Mouse (Mus musculus) MEL (cell line): ENCODE measurements at regions not wholly inside any gene's neighbourhood (a gene's known extent, or its start where the extent isn't known, plus 50 kb on each side); places are given as distances from the start of the nearest gene placed in this dataset.

ENCODE experiments used
- DNase-seq: peaks from one replicate; pipeline ENCODE4 v3.0.0; 2011; ENCODE audit warnings: low read depth, low spot score
- H3K27ac ChIP-seq: 2 replicates; pipeline ENCODE4 v1.5.1; 2012; ENCODE audit warnings: low read depth, mild to moderate bottlenecking, control low read depth, low read length, moderate library complexity; ENCODE audit not compliant: control insufficient read depth
- H3K27me3 ChIP-seq, 2 experiments: fragments of 150-350 bp in 1 of 2; sonication (generic) in 1 of 2; 2 replicates each; pipeline ENCODE4 v1.6.1; 2012; ENCODE audit warnings: low read length in 2 of 2, mild to moderate bottlenecking in 2 of 2, improper control_type of control experiment in 1 of 2, moderate library complexity in 1 of 2; ENCODE audit not compliant: insufficient read depth in 2 of 2, control insufficient read depth in 1 of 2
- H3K36me3 ChIP-seq, 2 experiments: 2 replicates each; pipeline ENCODE4 v1.6.1; 2012 to 2014; ENCODE audit warnings: low read length in 2 of 2, improper control_type of control experiment in 1 of 2, inconsistent platforms in 1 of 2, mild to moderate bottlenecking in 1 of 2; ENCODE audit not compliant: insufficient read depth in 2 of 2, control insufficient read depth in 1 of 2
- H3K4me1 ChIP-seq, 2 experiments: fragments of 150-350 bp in 1 of 2; sonication (generic) in 1 of 2; 2 replicates each; pipeline ENCODE4 v1.6.1; 2012; ENCODE audit warnings: low read length in 2 of 2, improper control_type of control experiment in 1 of 2, mild to moderate bottlenecking in 1 of 2; ENCODE audit not compliant: insufficient read depth in 2 of 2, control insufficient read depth in 1 of 2
- H3K4me3 ChIP-seq, 2 experiments: fragments of 150-350 bp in 1 of 2; sonication (generic) in 1 of 2; 2 replicates each; pipeline ENCODE4 v1.5.1; 2012; ENCODE audit warnings: low read depth in 2 of 2, low read length in 2 of 2, mild to moderate bottlenecking in 2 of 2, moderate library complexity in 2 of 2, control low read depth in 1 of 2, improper control_type of control experiment in 1 of 2; ENCODE audit not compliant: control insufficient read depth in 1 of 2, insufficient read depth in 1 of 2
- H3K79me2 ChIP-seq: 2 replicates; pipeline ENCODE4 v1.6.1; 2012; ENCODE audit warnings: mild to moderate bottlenecking, low read length, moderate library complexity; ENCODE audit not compliant: control insufficient read depth, poor library complexity, insufficient read depth
- H3K9ac ChIP-seq: 2 replicates; pipeline ENCODE4 v1.6.1; 2012; ENCODE audit warnings: low read depth, mild to moderate bottlenecking, control low read depth, low read length, moderate library complexity; ENCODE audit not compliant: control insufficient read depth, poor library complexity, severe bottlenecking
- H3K9me3 ChIP-seq: fragments of 150-350 bp; sonication (generic); replicated peaks from 2 replicates; pipeline ENCODE4 v1.6.1; 2012; ENCODE audit warnings: mild to moderate bottlenecking, low read length, improper control_type of control experiment, moderate library complexity; ENCODE audit not compliant: insufficient read depth
- E2F4 ChIP-seq: IDR thresholded peaks from 2 replicates; pipeline ENCODE4 v1.6.1; 2011; ENCODE audit warnings: low read depth, low read length, improper control_type of control experiment, borderline replicate concordance
- ELF1 ChIP-seq: IDR thresholded peaks from 2 replicates; pipeline ENCODE4 v1.6.1; 2014; ENCODE audit warnings: low read depth, mild to moderate bottlenecking, inconsistent platforms, low read length, improper control_type of control experiment, moderate library complexity
- EP300 ChIP-seq, 2 experiments: IDR thresholded peaks; 2 replicates each; pipeline ENCODE4 v1.6.1; 2011; ENCODE audit warnings: improper control_type of control experiment in 2 of 2, low read length in 2 of 2, low read depth in 1 of 2, mild to moderate bottlenecking in 1 of 2
- ETS1 ChIP-seq: IDR thresholded peaks from 2 replicates; pipeline ENCODE4 v1.6.1; 2012; ENCODE audit warnings: low read depth, mild to moderate bottlenecking, inconsistent platforms, low read length, improper control_type of control experiment, moderate library complexity
- GABPA ChIP-seq: IDR thresholded peaks from 2 replicates; pipeline ENCODE4 v1.6.1; 2012; ENCODE audit warnings: low read depth, mild to moderate bottlenecking, inconsistent platforms, low read length, improper control_type of control experiment, moderate library complexity
- GATA1 ChIP-seq: IDR thresholded peaks from 2 replicates; pipeline ENCODE4 v1.6.1; 2011; ENCODE audit warnings: low read depth, low read length, improper control_type of control experiment
- HCFC1 ChIP-seq: IDR thresholded peaks from 2 replicates; pipeline ENCODE4 v1.6.1; 2012; ENCODE audit warnings: low read depth, mild to moderate bottlenecking, inconsistent platforms, low read length, improper control_type of control experiment, moderate library complexity
- MAFK ChIP-seq: IDR thresholded peaks from 2 replicates; pipeline ENCODE4 v1.6.1; 2011; ENCODE audit warnings: low read depth, mild to moderate bottlenecking, low read length, improper control_type of control experiment, borderline replicate concordance
- MAX ChIP-seq: IDR thresholded peaks from 2 replicates; pipeline ENCODE4 v1.6.1; 2011; ENCODE audit warnings: low read length, improper control_type of control experiment
- MAZ ChIP-seq: IDR thresholded peaks from 2 replicates; pipeline ENCODE4 v1.6.1; 2012; ENCODE audit warnings: low read depth, mild to moderate bottlenecking, inconsistent platforms, low read length, improper control_type of control experiment
- MYB ChIP-seq: IDR thresholded peaks from 2 replicates; pipeline ENCODE4 v1.6.1; 2011; ENCODE audit warnings: mild to moderate bottlenecking, low read depth, low read length, improper control_type of control experiment
- NELFE ChIP-seq: IDR thresholded peaks from 2 replicates; pipeline ENCODE4 v1.6.1; 2011; ENCODE audit warnings: low read depth, low read length, improper control_type of control experiment
- NRF1 ChIP-seq: IDR thresholded peaks from 2 replicates; pipeline ENCODE4 v1.6.1; 2014; ENCODE audit warnings: low read depth, mild to moderate bottlenecking, inconsistent platforms, low read length, improper control_type of control experiment, moderate library complexity; ENCODE audit not compliant: poor library complexity, insufficient read depth, severe bottlenecking
- POLR2A ChIP-seq, 2 experiments: IDR thresholded peaks; 2 replicates each; pipeline ENCODE4 v1.6.1; 2011 to 2012; ENCODE audit warnings: low read length in 2 of 2, mild to moderate bottlenecking in 2 of 2, control low read depth in 1 of 2, improper control_type of control experiment in 1 of 2, low read depth in 1 of 2, moderate library complexity in 1 of 2; ENCODE audit not compliant: control insufficient read depth in 1 of 2, insufficient read depth in 1 of 2, poor library complexity in 1 of 2
- POLR2AphosphoS2 ChIP-seq: IDR thresholded peaks from 2 replicates; pipeline ENCODE4 v1.6.1; 2011; ENCODE audit warnings: low read length, improper control_type of control experiment
- POLR2AphosphoS5 ChIP-seq: IDR thresholded peaks from 2 replicates; pipeline ENCODE4 v1.6.1; 2012; ENCODE audit warnings: low read depth, borderline replicate concordance, mild to moderate bottlenecking, inconsistent platforms, low read length, moderate library complexity, mixed read lengths
- RCOR1 ChIP-seq: IDR thresholded peaks from 2 replicates; pipeline ENCODE4 v1.6.1; 2012; ENCODE audit warnings: low read depth, mild to moderate bottlenecking, inconsistent platforms, low read length, improper control_type of control experiment
- SMC3 ChIP-seq: IDR thresholded peaks from 2 replicates; pipeline ENCODE4 v1.6.1; 2011; ENCODE audit warnings: low read depth, low read length, improper control_type of control experiment
- TAL1 ChIP-seq: IDR thresholded peaks from 2 replicates; pipeline ENCODE4 v1.6.1; 2012; ENCODE audit warnings: mild to moderate bottlenecking, inconsistent platforms, low read length, moderate library complexity, mixed read lengths
- TCF12 ChIP-seq: IDR thresholded peaks from 2 replicates; pipeline ENCODE4 v1.6.1; 2014; ENCODE audit warnings: low read depth, mild to moderate bottlenecking, inconsistent platforms, low read length, improper control_type of control experiment, moderate library complexity
- ZNF384 ChIP-seq: IDR thresholded peaks from 2 replicates; pipeline ENCODE4 v1.6.1; 2012; ENCODE audit warnings: low read depth, mild to moderate bottlenecking, inconsistent platforms, low read length, improper control_type of control experiment

- Histone ChIP-seq H3K9me3 (no peaks in the 10 kb centered on the region), H3K4me1 (peaks cover 0 to 4% of the 10 kb centered on the region in 2 experiments; a peak in 1 of 4 replicates), H3K27ac (no peak overlapping the region), H3K27me3 (no peaks in the 10 kb centered on the region), H3K36me3 (no peaks in the 10 kb centered on the region), H3K9ac (no peak overlapping the region), H3K79me2 (no peaks in the 10 kb centered on the region), H3K4me3 (no peak overlapping the region)
- TF ChIP-seq MAX (peak; percentile 44; the same call in 1 of the 2 replicates), MAFK (peak; percentile 92), TAL1 (peak; percentile 46), ZNF384 (no peak), MYB (no peak), POLR2AphosphoS5 (no peak), NRF1 (no peak), ETS1 (peak; percentile 80), GATA1 (peak; percentile 61), MAZ (no peak), EP300 (IDR thresholded peaks at IDR 0.05; ENCODE audit: low read depth in 1 of 2, low read length in 2 of 2) (peak; percentile 66 to 70), E2F4 (no peak), SMC3 (no peak), GABPA (no peak), TCF12 (no peak)
- DNase-seq: peak; percentile 83
Measured at GRCm38 (mm10) chr8:52704055-52704454, 807.5 kb upstream of the Aga start.

GRCm38 (mm10) chr8:52732150-52732549 is 779.4 kb upstream of the Aga start:
- no peak overlapping the region for H3K9ac ChIP-seq
- no peaks in the 10 kb centered on the region for H3K36me3 ChIP-seq
- no peak overlapping the region for H3K27ac ChIP-seq
- H3K4me1 ChIP-seq: no peaks in the 10 kb centered on the region
- DNase-seq: no peak
- no peak for TF ChIP-seq ZNF384
- TF ChIP-seq RCOR1: no peak
- TF ChIP-seq POLR2AphosphoS2: no peak
- TF ChIP-seq HCFC1: no peak
- TF ChIP-seq NELFE: no peak
- no peak for TF ChIP-seq ELF1
- TF ChIP-seq POLR2A (IDR thresholded peaks at IDR 0.05; ENCODE audit: control insufficient read depth in 1 of 2, insufficient read depth in 1 of 2, low read depth in 1 of 2, low read length in 2 of 2, poor library complexity in 1 of 2): no peak
- no peak for TF ChIP-seq TCF12
- no peak for TF ChIP-seq GABPA
- H3K9me3 ChIP-seq: no peaks in the 10 kb centered on the region; the same call in 1 of the 2 replicates
- no peaks in the 10 kb centered on the region for H3K27me3 ChIP-seq
- H3K4me3 ChIP-seq: no peak overlapping the region
- H3K79me2 ChIP-seq: no peaks in the 10 kb centered on the region
